Mouse (Mus musculus) forebrain, embryonic 11.5 days (tissue): Measurements from ENCODE around the gene Fbxo22. TPM values are rescaled to one million over a fixed set of nuclear protein-coding genes. Genes with fewer than 3 reads are reported as not detected.

Source experiments
- ATAC-seq: fragments of 200-750 bp; cut with Nextera tagmentation; replicated peaks from 2 replicates; pipeline ENCODE4 v1.8.0; 2017; ENCODE audit warnings: moderate TSS enrichment; ENCODE audit not compliant: low FRiP score
- DNase-seq: peaks from one replicate; pipeline ENCODE4 v3.0.0-alpha.2; 2017; ENCODE audit warnings: low spot score
- H3K27ac ChIP-seq: fragments of 300-500 bp; sonication (generic); 2 replicates; pipeline ENCODE4 v1.5.1; 2014; ENCODE audit warnings: low read depth, low read length
- H3K27me3 ChIP-seq: fragments of 300-500 bp; sonication (generic); 2 replicates; pipeline ENCODE4 v1.6.1; 2014; ENCODE audit warnings: mild to moderate bottlenecking, low read length, mixed read lengths; ENCODE audit not compliant: control insufficient read depth, insufficient read depth
- H3K36me3 ChIP-seq: fragments of 300-500 bp; sonication (generic); 2 replicates; pipeline ENCODE4 v1.6.1; 2014; ENCODE audit warnings: mild to moderate bottlenecking, low read length, moderate library complexity, mixed read lengths; ENCODE audit not compliant: control insufficient read depth, insufficient read depth
- H3K4me1 ChIP-seq: fragments of 300-500 bp; sonication (generic); replicated peaks from 2 replicates; pipeline ENCODE4 v1.6.1; 2014; ENCODE audit warnings: low read length, mixed read lengths; ENCODE audit not compliant: control insufficient read depth, insufficient read depth
- H3K4me2 ChIP-seq: fragments of 300-500 bp; sonication (generic); 2 replicates; pipeline ENCODE4 v1.6.1; 2014; ENCODE audit warnings: low read depth, mild to moderate bottlenecking, low read length, moderate library complexity, mixed read lengths; ENCODE audit not compliant: severe bottlenecking
- H3K4me3 ChIP-seq: fragments of 300-500 bp; sonication (generic); 2 replicates; pipeline ENCODE4 v1.5.1; 2014; ENCODE audit warnings: low read depth, low read length
- H3K9ac ChIP-seq: fragments of 300-500 bp; sonication (generic); 2 replicates; pipeline ENCODE4 v1.6.1; 2014; ENCODE audit warnings: low read length
- H3K9me3 ChIP-seq: fragments of 300-500 bp; sonication (generic); 2 replicates; pipeline ENCODE4 v1.6.1; 2016; ENCODE audit warnings: low read length, mixed read lengths; ENCODE audit not compliant: control insufficient read depth
- WGBS: fragments of 180-500 bp; shearing (Covaris S2); extraction: QIAGEN DNeasy Blood & Tissue Kit; methylation state at CpG from one replicate; pipeline ENCODE4 v1.1.7; 2014; 5-methylcytosine and 5-hydroxymethylcytosine counted together
- polyA plus RNA-seq: library from polyadenylated mRNA; unstranded; fragments of >200 nt; fragmentation: Nextera tagmentation; extraction: Ambion mirVana; gene quantifications from 2 replicates; pipeline ENCODE4 v1.2.1, GENCODE M21; 2014

Fbxo22 gene
- polyA plus RNA-seq, 1 experiment from 2014 or later = 87.5 TPM

GRCm38 (mm10) chr9:55255056-55255455 lies 46.3 kb downstream of the Fbxo22 start:
- WGBS = 92% methylated on average over 5 of the region's 5 CpGs
- H3K27me3 ChIP-seq = no peaks in the 10 kb centered on the region
- H3K9ac ChIP-seq = no peak overlapping the region
- H3K4me3 ChIP-seq = no peak overlapping the region
- ATAC-seq = no peak
- H3K4me1 ChIP-seq = no peaks in the 10 kb centered on the region
- H3K27ac ChIP-seq = no peak overlapping the region
- no peak overlapping the region for H3K4me2 ChIP-seq
- no peaks in the 10 kb centered on the region for H3K36me3 ChIP-seq
- no peaks in the 10 kb centered on the region for H3K9me3 ChIP-seq
- no peak for DNase-seq

GRCm38 (mm10) chr9:55255604-55256003 lies 46.9 kb downstream of the Fbxo22 start:
- no peak overlapping the region for H3K27ac ChIP-seq
- no peak overlapping the region for H3K4me3 ChIP-seq
- no peaks in the 10 kb centered on the region for H3K9me3 ChIP-seq
- H3K36me3 ChIP-seq = no peaks in the 10 kb centered on the region
- DNase-seq (no peak), ATAC-seq (no peak)
- no peaks in the 10 kb centered on the region for H3K4me1 ChIP-seq
- WGBS = 70% methylated on average over 4 of the region's 4 CpGs
- H3K4me2 ChIP-seq = no peak overlapping the region
- H3K27me3 ChIP-seq = no peaks in the 10 kb centered on the region
- no peak overlapping the region for H3K9ac ChIP-seq

- no peaks in the 10 kb centered on the region for H3K36me3 ChIP-seq
- no peak overlapping the region for H3K9ac ChIP-seq
- ATAC-seq = no peak
- H3K4me3 ChIP-seq = no peak overlapping the region
- no peak for DNase-seq
- H3K4me2 ChIP-seq = no peak overlapping the region
- 90% methylated on average over 2 of the region's 2 CpGs for WGBS
- H3K9me3 ChIP-seq = no peaks in the 10 kb centered on the region
- no peak overlapping the region for H3K27ac ChIP-seq
- no peaks in the 10 kb centered on the region for H3K27me3 ChIP-seq
- no peaks in the 10 kb centered on the region for H3K4me1 ChIP-seq
These were observed 48.4 kb downstream of the Fbxo22 start for GRCm38 (mm10) chr9:55257105-55257504.

GRCm38 (mm10) chr9:55259741-55260140 lies 51.0 kb downstream of the Fbxo22 start:
- ATAC-seq (no peak), DNase-seq (no peak)
- Histone ChIP-seq H3K9ac (no peak overlapping the region), H3K36me3 (no peaks in the 10 kb centered on the region), H3K9me3 (no peaks in the 10 kb centered on the region), H3K4me1 (no peaks in the 10 kb centered on the region), H3K27me3 (no peaks in the 10 kb centered on the region), H3K27ac (no peak overlapping the region), H3K4me2 (no peak overlapping the region), H3K4me3 (no peak overlapping the region)
- WGBS = 89% methylated on average over 6 of the region's 6 CpGs

- DNase-seq (no peak), ATAC-seq (no peak)
- Histone ChIP-seq H3K4me1 (no peaks in the 10 kb centered on the region), H3K36me3 (no peaks in the 10 kb centered on the region), H3K27me3 (no peaks in the 10 kb centered on the region), H3K4me3 (no peak overlapping the region), H3K27ac (no peak overlapping the region), H3K9ac (no peak overlapping the region), H3K9me3 (no peaks in the 10 kb centered on the region), H3K4me2 (no peak overlapping the region)
- 83% methylated on average over 8 of the region's 8 CpGs for WGBS
These were observed 55.9 kb downstream of the Fbxo22 start for GRCm38 (mm10) chr9:55264356-55265302.

GRCm38 (mm10) chr9:55271960-55272560 lies 63.3 kb downstream of the Fbxo22 start:
- Histone ChIP-seq H3K9ac (no peak overlapping the region), H3K36me3 (no peaks in the 10 kb centered on the region), H3K27me3 (no peaks in the 10 kb centered on the region), H3K4me2 (no peak overlapping the region), H3K4me3 (no peak overlapping the region), H3K27ac (no peak overlapping the region), H3K9me3 (no peaks in the 10 kb centered on the region), H3K4me1 (no peaks in the 10 kb centered on the region)
- 66% methylated on average over 5 of the region's 5 CpGs for whole genome bisulfite sequencing
- ATAC-seq = no peak
- DNase-seq = no peak

- no peaks in the 10 kb centered on the region for H3K27me3 ChIP-seq
- 38% methylated on average over 4 of the region's 4 CpGs for WGBS
These were observed 65.2 kb downstream of the Fbxo22 start for GRCm38 (mm10) chr9:55273906-55274305.

More at GRCm38 (mm10) chr9:55273906-55274305, 65.2 kb downstream of the Fbxo22 start:
- H3K4me2 ChIP-seq = no peak overlapping the region
- no peak for ATAC-seq
- H3K9ac ChIP-seq = no peak overlapping the region
- H3K27ac ChIP-seq = no peak overlapping the region
- no peaks in the 10 kb centered on the region for H3K36me3 ChIP-seq
- H3K4me1 ChIP-seq = no peaks in the 10 kb centered on the region
- no peak for DNase-seq
- H3K9me3 ChIP-seq = no peaks in the 10 kb centered on the region
- H3K4me3 ChIP-seq = no peak overlapping the region
